Mouse (Mus musculus) hindbrain, embryonic 15.5 days (tissue): ENCODE data around the gene Milr1. TPM values are rescaled to one million over a fixed set of nuclear protein-coding genes. Genes with fewer than 3 reads are reported as not detected.

ENCODE experiments used
- microRNA-seq: library from miRNA; unstranded; fragments of <30 nt; microRNA quantifications from one replicate; pipeline ENCODE4, GENCODE M21; 2016
- polyA plus RNA-seq: library from polyadenylated mRNA; unstranded; fragments of >200 nt; fragmentation: Nextera tagmentation; extraction: Ambion mirVana; gene quantifications from 2 replicates; pipeline ENCODE4 v1.2.1, GENCODE M21; 2015

Milr1 gene
- polyA plus RNA-seq, 1 experiment from 2014 or later = 0.70 TPM

Small RNA genes lying within 50 kb of the gene (microRNA-seq; reads per million reads assigned to microRNA genes)
- not detected for gene Gm25994
- gene Mir3064 = 18.5 reads per million, percentile 32 among the genes with 10 or more reads in this experiment

Other genes starting within 250 kb of the Milr1 start
- 30.3 and 32.2 TPM in 2 replicates for gene Tex2, start 137.8 kb upstream of the Milr1 start, polyA plus RNA-seq
- gene Pecam1, start 598 bp upstream of the Milr1 start, polyA plus RNA-seq = 16.3 and 17.6 TPM in 2 replicates
- gene Polg2, start 28.3 kb downstream of the Milr1 start, polyA plus RNA-seq = 8.4 and 8.8 TPM in 2 replicates
- 340 and 351 TPM in 2 replicates for gene Ddx5, start 38.0 kb downstream of the Milr1 start, polyA plus RNA-seq
- gene Cep95, start 38.0 kb downstream of the Milr1 start, polyA plus RNA-seq = 14.0 and 16.1 TPM in 2 replicates
- gene Smurf2, start 169.5 kb downstream of the Milr1 start, polyA plus RNA-seq = 11.4 and 15.1 TPM in 2 replicates
- gene Kpna2, start 248.3 kb downstream of the Milr1 start, polyA plus RNA-seq = 166 and 182 TPM in 2 replicates